Mouse (Mus musculus) heart, embryonic 10.5 days (tissue): ENCODE data around the gene Lrrc4c. TPM values are rescaled to one million over a fixed set of nuclear protein-coding genes. Genes with fewer than 3 reads are reported as not detected.

Experiments used
- DNase-seq: peaks from one replicate; pipeline ENCODE4 v3.0.0-alpha.2; 2017; ENCODE audit warnings: low spot score
- H3K27ac ChIP-seq: fragments of 300-500 bp; sonication (generic); 2 replicates; pipeline ENCODE4 v1.5.1; 2016; ENCODE audit warnings: mild to moderate bottlenecking
- H3K27me3 ChIP-seq: fragments of 300-500 bp; sonication (generic); 2 replicates; pipeline ENCODE4 v1.6.1; 2016; ENCODE audit warnings: mild to moderate bottlenecking; ENCODE audit not compliant: poor library complexity, insufficient read depth, severe bottlenecking
- H3K36me3 ChIP-seq: fragments of 300-500 bp; sonication (generic); 2 replicates; pipeline ENCODE4 v1.6.1; 2016; ENCODE audit warnings: mild to moderate bottlenecking, moderate library complexity
- H3K4me1 ChIP-seq: fragments of 300-500 bp; sonication (generic); 2 replicates; pipeline ENCODE4 v1.6.1; 2016; ENCODE audit warnings: mild to moderate bottlenecking
- H3K4me3 ChIP-seq: fragments of 300-500 bp; sonication (generic); 2 replicates; pipeline ENCODE4 v1.5.1; 2016; ENCODE audit warnings: mild to moderate bottlenecking, moderate library complexity
- H3K9me3 ChIP-seq: fragments of 300-500 bp; sonication (generic); 2 replicates; pipeline ENCODE4 v1.6.1; 2016; ENCODE audit warnings: mild to moderate bottlenecking, moderate library complexity
- WGBS: fragments of 180-500 bp; shearing (Covaris S2); methylation state at CpG from one replicate; pipeline ENCODE4 v1.1.7; 2016; 5-methylcytosine and 5-hydroxymethylcytosine counted together
- polyA plus RNA-seq: library from polyadenylated mRNA; unstranded; fragments of >200 nt; fragmentation: Nextera tagmentation; extraction: Ambion mirVana; gene quantifications from 2 replicates; pipeline ENCODE4 v1.2.1, GENCODE M21; 2016

The Lrrc4c gene
- polyA plus RNA-seq, 1 experiment from 2014 or later = 0.39 TPM

GRCm38 (mm10) chr2:97414416-97415362 is 1096.7 kb downstream of the Lrrc4c start:
- H3K4me3 ChIP-seq = no peak overlapping the region
- 84% methylated on average over 8 of the region's 8 CpGs for WGBS
- H3K4me1 ChIP-seq = no peaks in the 10 kb centered on the region
- no peaks in the 10 kb centered on the region for H3K27me3 ChIP-seq
- H3K9me3 ChIP-seq = no peaks in the 10 kb centered on the region
- H3K27ac ChIP-seq = no peak overlapping the region
- no peaks in the 10 kb centered on the region for H3K36me3 ChIP-seq
- DNase-seq = no peak

- WGBS = 93% methylated on average over 1 of the region's 1 CpGs
- Histone ChIP-seq H3K4me3 (no peak overlapping the region), H3K9me3 (no peaks in the 10 kb centered on the region), H3K4me1 (no peaks in the 10 kb centered on the region), H3K36me3 (no peaks in the 10 kb centered on the region), H3K27ac (no peak overlapping the region), H3K27me3 (no peaks in the 10 kb centered on the region)
- no peak for DNase-seq
Observed at GRCm38 (mm10) chr2:97434140-97434539, 1116.2 kb downstream of the Lrrc4c start.

GRCm38 (mm10) chr2:97435616-97436015 is 1117.6 kb downstream of the Lrrc4c start:
- H3K9me3 ChIP-seq = no peaks in the 10 kb centered on the region
- H3K4me1 ChIP-seq = no peaks in the 10 kb centered on the region
- no peak overlapping the region for H3K27ac ChIP-seq
- DNase-seq = no peak
- H3K27me3 ChIP-seq = no peaks in the 10 kb centered on the region
- H3K4me3 ChIP-seq = no peak overlapping the region
- H3K36me3 ChIP-seq = no peaks in the 10 kb centered on the region
- 80% methylated on average over 2 of the region's 2 CpGs for WGBS

GRCm38 (mm10) chr2:97437767-97438166 is 1119.8 kb downstream of the Lrrc4c start:
- no peak overlapping the region for H3K27ac ChIP-seq
- H3K4me1 ChIP-seq = no peaks in the 10 kb centered on the region
- no peaks in the 10 kb centered on the region for H3K9me3 ChIP-seq
- no peak for DNase-seq
- H3K27me3 ChIP-seq = no peaks in the 10 kb centered on the region
- no peak overlapping the region for H3K4me3 ChIP-seq
- no peaks in the 10 kb centered on the region for H3K36me3 ChIP-seq

- DNase-seq = no peak
- no peak overlapping the region for H3K27ac ChIP-seq
- H3K36me3 ChIP-seq = no peaks in the 10 kb centered on the region
- no peaks in the 10 kb centered on the region for H3K4me1 ChIP-seq
- H3K27me3 ChIP-seq = peaks cover 6% of the 10 kb centered on the region; the same call in 1 of the 2 replicates
- no peaks in the 10 kb centered on the region for H3K9me3 ChIP-seq
- H3K4me3 ChIP-seq = no peak overlapping the region
Observed at GRCm38 (mm10) chr2:97463573-97463972, 1145.6 kb downstream of the Lrrc4c start.

GRCm38 (mm10) chr2:97466243-97466793 is 1148.3 kb downstream of the Lrrc4c start:
- Histone ChIP-seq H3K9me3 (no peaks in the 10 kb centered on the region), H3K4me3 (peak overlapping the region; percentile 64), H3K36me3 (no peaks in the 10 kb centered on the region), H3K27ac (no peak overlapping the region), H3K27me3 (peaks cover 10% of the 10 kb centered on the region; the same call in 1 of the 2 replicates), H3K4me1 (no peaks in the 10 kb centered on the region)
- under 1% methylated on average over 25 of the region's 25 CpGs for WGBS
- DNase-seq = peak; percentile 81

- H3K27ac ChIP-seq = no peak overlapping the region
- 0% methylated on average over 26 of the region's 26 CpGs for WGBS
Observed at GRCm38 (mm10) chr2:97467031-97467549, 1149.1 kb downstream of the Lrrc4c start.

GRCm38 (mm10) chr2:97467664-97468063 is 1149.7 kb downstream of the Lrrc4c start:
- no peak overlapping the region for H3K27ac ChIP-seq
- 13% methylated on average over 8 of the region's 8 CpGs for WGBS
- H3K27me3 ChIP-seq = peaks cover 10% of the 10 kb centered on the region; the same call in 1 of the 2 replicates
- H3K4me1 ChIP-seq = no peaks in the 10 kb centered on the region
- no peaks in the 10 kb centered on the region for H3K36me3 ChIP-seq
- H3K9me3 ChIP-seq = no peaks in the 10 kb centered on the region
- DNase-seq = no peak
- peak overlapping the region; percentile 64 for H3K4me3 ChIP-seq

More at GRCm38 (mm10) chr2:97467031-97467549, 1149.1 kb downstream of the Lrrc4c start:
- H3K4me3 ChIP-seq = peak overlapping the region; percentile 64
- no peaks in the 10 kb centered on the region for H3K36me3 ChIP-seq
- H3K27me3 ChIP-seq = peaks cover 10% of the 10 kb centered on the region; the same call in 1 of the 2 replicates
- no peak for DNase-seq
- no peaks in the 10 kb centered on the region for H3K4me1 ChIP-seq
- no peaks in the 10 kb centered on the region for H3K9me3 ChIP-seq

- Histone ChIP-seq H3K27me3 (peaks cover 10% of the 10 kb centered on the region; the same call in 1 of the 2 replicates), H3K4me3 (no peak overlapping the region), H3K4me1 (no peaks in the 10 kb centered on the region), H3K9me3 (no peaks in the 10 kb centered on the region), H3K27ac (no peak overlapping the region), H3K36me3 (no peaks in the 10 kb centered on the region)
- 32% methylated on average over 5 of the region's 5 CpGs for WGBS
- no peak for DNase-seq
Observed at GRCm38 (mm10) chr2:97468372-97468771, 1150.4 kb downstream of the Lrrc4c start.

- H3K27ac ChIP-seq = no peak overlapping the region
- no peaks in the 10 kb centered on the region for H3K9me3 ChIP-seq
- no peaks in the 10 kb centered on the region for H3K36me3 ChIP-seq
- H3K27me3 ChIP-seq = peaks cover 10% of the 10 kb centered on the region; the same call in 1 of the 2 replicates
- no peak for DNase-seq
- no peaks in the 10 kb centered on the region for H3K4me1 ChIP-seq
- H3K4me3 ChIP-seq = no peak overlapping the region
- WGBS = 45% methylated on average over 2 of the region's 2 CpGs
Observed at GRCm38 (mm10) chr2:97469396-97469795, 1151.4 kb downstream of the Lrrc4c start.

GRCm38 (mm10) chr2:97478175-97478924 is 1160.4 kb downstream of the Lrrc4c start:
- Histone ChIP-seq H3K27ac (no peak overlapping the region), H3K36me3 (no peaks in the 10 kb centered on the region), H3K27me3 (no peaks in the 10 kb centered on the region), H3K9me3 (no peaks in the 10 kb centered on the region), H3K4me1 (no peaks in the 10 kb centered on the region), H3K4me3 (no peak overlapping the region)
- 75% methylated on average over 10 of the region's 10 CpGs for WGBS
- DNase-seq = no peak

GRCm38 (mm10) chr2:97478925-97479298 is 1160.9 kb downstream of the Lrrc4c start:
- Histone ChIP-seq H3K4me1 (no peaks in the 10 kb centered on the region), H3K27me3 (no peaks in the 10 kb centered on the region), H3K9me3 (no peaks in the 10 kb centered on the region), H3K27ac (no peak overlapping the region), H3K36me3 (no peaks in the 10 kb centered on the region), H3K4me3 (no peak overlapping the region)
- WGBS = 81% methylated on average over 4 of the region's 4 CpGs
- no peak for DNase-seq
